Mouse (Mus musculus) yolk sac, embryonic 10.5 days (tissue): ENCODE results near the gene Lims1.

Experiments
- DNase-seq: peaks from one replicate; pipeline ENCODE4 v3.0.0-alpha.2; 2017; ENCODE audit warnings: low spot score

The Lims1 gene

DNA sequence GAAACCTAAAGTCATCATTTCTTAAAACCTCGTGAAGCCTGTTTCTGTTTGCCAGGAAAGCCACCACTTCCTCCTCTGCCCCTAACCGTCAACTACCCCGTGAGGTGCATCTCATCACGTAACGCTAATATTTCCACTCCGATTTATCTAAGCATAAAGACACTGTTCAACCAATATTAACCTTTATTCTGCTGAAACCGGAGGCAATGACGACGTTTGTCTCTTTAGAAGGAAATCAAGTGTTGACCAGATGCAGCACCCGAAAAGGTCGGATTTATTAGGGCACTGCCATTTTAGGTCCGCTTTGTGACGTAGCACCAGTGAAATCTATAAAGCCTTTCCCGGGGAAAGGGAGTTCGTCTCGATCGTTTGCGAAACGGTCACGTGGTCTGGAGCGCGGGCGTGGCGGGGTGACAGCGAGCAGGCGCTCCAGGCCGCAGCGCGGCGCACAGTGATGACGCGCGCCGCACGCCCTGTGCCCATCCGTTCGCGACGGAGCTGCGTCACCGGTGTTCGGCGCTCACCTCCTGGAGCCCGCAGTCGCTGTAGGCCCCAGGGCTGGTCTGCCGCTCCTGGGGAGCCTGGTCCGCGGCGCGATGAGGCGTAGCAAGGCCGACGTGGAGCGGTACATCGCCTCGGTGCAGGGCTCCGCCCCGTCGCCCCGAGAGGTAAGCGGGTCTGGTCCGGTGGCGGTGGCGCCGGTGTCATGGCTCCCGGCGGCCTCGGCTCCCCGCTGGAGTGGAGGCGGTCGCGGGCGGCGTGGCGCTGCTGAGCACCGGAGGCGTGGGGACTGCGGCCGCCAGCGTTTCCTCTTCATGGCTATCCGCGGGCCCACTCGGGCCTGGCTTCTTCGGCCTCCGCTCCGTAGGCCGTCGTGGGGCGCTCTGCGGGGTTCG, 123.4 kb downstream of the Lims1 start, which contains the start of gene Ranbp2:
Gene Ranbp2 (plus strand): TSS at position 537 of the 896 bp plus-strand sequence.
- DNase-seq: peak; percentile 95

DNA sequence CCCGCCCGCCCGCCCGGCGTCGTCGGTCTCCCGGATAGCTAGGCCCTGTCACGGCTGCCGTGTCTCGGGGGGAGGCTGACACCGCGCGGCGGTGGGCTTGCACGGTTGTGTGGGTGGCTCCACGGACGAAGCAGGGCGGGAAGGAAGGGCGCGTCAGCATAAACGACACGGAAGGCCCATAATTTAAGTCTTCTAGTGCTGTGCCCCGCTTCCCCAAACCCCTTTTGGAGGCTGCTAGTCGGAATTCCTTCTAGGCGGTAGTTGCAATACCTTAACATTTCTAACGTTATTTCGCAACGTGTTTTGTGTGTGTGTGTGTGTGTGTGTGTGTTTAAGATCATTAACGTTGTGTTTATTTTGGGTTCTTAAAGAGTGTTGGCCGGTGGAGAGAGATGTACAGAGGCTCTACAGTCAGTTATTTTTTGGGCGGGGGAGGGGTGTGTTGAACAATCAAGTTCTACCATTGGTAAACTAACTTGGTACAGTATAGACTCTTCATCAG, 124.1 kb downstream of the Lims1 start:
- peak; percentile 52 for DNase-seq

- no peak for DNase-seq
These were observed 128.3 kb downstream of the Lims1 start for GRCm38 (mm10) chr10:58451575-58451974.

- DNase-seq: peak; percentile 4
These were observed 128.9 kb downstream of the Lims1 start for GRCm38 (mm10) chr10:58452185-58452584.

DNA sequence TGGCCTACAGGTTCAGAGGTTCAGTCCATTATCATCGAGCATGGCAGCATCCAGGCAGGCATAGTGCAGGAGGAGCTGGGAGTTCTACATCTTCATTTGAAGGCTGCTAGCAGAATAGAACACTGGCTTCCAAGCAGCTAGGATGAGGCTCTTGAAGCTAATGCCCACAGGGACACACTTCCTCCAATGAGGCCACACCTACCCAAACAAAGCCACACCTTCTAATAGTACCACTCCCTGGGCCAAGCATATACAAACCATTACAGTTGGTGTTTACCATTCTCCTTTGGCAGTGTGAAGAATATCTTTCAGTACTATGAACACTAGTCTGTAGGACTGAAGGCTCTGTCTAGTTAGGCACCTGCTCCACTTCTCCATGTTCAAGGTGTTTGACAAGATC, 136.6 kb downstream of the Lims1 start:
- no peak for DNase-seq
